Mouse (Mus musculus): ENCODE results near the gene Adpgk. TPM values are rescaled to one million over a fixed set of nuclear protein-coding genes. Genes with fewer than 3 reads are reported as not detected.

Gene Adpgk
- total and polyA plus RNA-seq, 3 experiments: 26.2 to 29.8 TPM; not detected in 1

DNA sequence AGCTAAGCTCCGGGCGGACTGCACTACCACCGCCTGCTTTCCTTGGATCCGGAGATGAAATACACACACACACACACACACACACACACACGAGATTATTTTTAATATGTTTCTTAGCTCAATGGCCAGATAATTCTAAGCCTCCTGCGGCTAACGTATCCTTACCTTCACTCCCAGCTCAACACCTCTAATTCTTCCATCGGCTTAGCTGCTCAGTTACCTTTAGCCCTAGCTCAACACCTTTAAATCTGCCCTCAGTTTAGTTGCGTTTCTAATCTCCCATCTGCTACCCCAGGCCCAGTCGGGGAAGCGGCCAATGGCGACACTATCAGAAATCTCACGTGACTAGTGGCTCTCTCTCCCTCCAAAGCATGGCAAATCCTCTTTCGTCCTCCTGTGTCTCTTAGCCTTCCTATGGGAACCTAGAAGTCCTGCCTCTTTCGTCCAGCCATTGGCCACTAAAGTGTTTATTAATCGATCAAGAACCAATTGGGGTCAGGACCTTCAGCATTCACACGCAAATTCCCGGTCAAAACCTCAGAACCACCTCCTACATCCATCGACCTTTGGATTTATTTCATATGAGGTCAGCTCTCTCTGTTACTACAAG lies 16.4 kb upstream of the Adpgk start:
- TF ChIP-seq GABPA (IDR thresholded peaks at IDR 0.05; ENCODE audit: low read depth, low read length): no peak
- no peak for TF ChIP-seq USF1 (IDR thresholded peaks at IDR 0.05; ENCODE audit: low read depth, low read length)
- no peak for TF ChIP-seq ELF1 (IDR thresholded peaks at IDR 0.05; ENCODE audit: low read depth, low read length)
- TF ChIP-seq SMC3 (IDR thresholded peaks at IDR 0.05; ENCODE audit: low read depth, low read length): no peak
- Histone ChIP-seq H3K27me3 (ENCODE audit: control insufficient read depth in 1 of 2, insufficient read depth in 2 of 2, low read length in 2 of 2) (no peaks in the 10 kb centered on the region), H3K27ac (ENCODE audit: control insufficient read depth, low read depth, low read length) (no peak overlapping the region), H3K79me2 (ENCODE audit: control insufficient read depth, insufficient read depth, low read length, poor library complexity) (no peaks in the 10 kb centered on the region), H3K36me3 (ENCODE audit: control insufficient read depth in 1 of 2, insufficient read depth in 2 of 2, low read length in 2 of 2) (no peaks in the 10 kb centered on the region; a peak in 1 of 4 replicates), H3K9me3 (replicated peaks; ENCODE audit: insufficient read depth, low read length) (no peaks in the 10 kb centered on the region), H3K9ac (ENCODE audit: control insufficient read depth, low read depth, low read length, poor library complexity, severe bottlenecking) (no peak overlapping the region), H3K4me3 (ENCODE audit: control insufficient read depth in 1 of 2, insufficient read depth in 1 of 2, low read depth in 2 of 2, low read length in 2 of 2) (no peak overlapping the region), H3K4me1 (ENCODE audit: control insufficient read depth in 1 of 2, insufficient read depth in 2 of 2, low read length in 2 of 2) (peaks cover 0 to 9% of the 10 kb centered on the region in 2 experiments; a peak in 3 of 4 replicates)
- no peak for DNase-seq (ENCODE audit: low read depth, low spot score)

- H3K9me3 ChIP-seq (replicated peaks; ENCODE audit: insufficient read depth, low read length): no peaks in the 10 kb centered on the region
- no peak overlapping the region for H3K9ac ChIP-seq (ENCODE audit: control insufficient read depth, low read depth, low read length, poor library complexity, severe bottlenecking)
- TF ChIP-seq GATA1 (IDR thresholded peaks at IDR 0.05; ENCODE audit: low read depth, low read length) (no peak), RAD21 (IDR thresholded peaks at IDR 0.05; ENCODE audit: low read depth, low read length) (no peak), EP300 (IDR thresholded peaks at IDR 0.05; ENCODE audit: low read depth in 1 of 2, low read length in 2 of 2) (no peak), CHD2 (IDR thresholded peaks at IDR 0.05; ENCODE audit: low read length) (no peak), NELFE (IDR thresholded peaks at IDR 0.05; ENCODE audit: low read depth, low read length) (no peak), NRF1 (IDR thresholded peaks at IDR 0.05; ENCODE audit: insufficient read depth, low read depth, low read length, poor library complexity, severe bottlenecking) (no peak), MAX (IDR thresholded peaks at IDR 0.05; ENCODE audit: low read length) (no peak), USF2 (IDR thresholded peaks at IDR 0.05; ENCODE audit: borderline replicate concordance in 1 of 2, insufficient read depth in 1 of 2, low read depth in 1 of 2, low read length in 2 of 2) (no peak)
- H3K4me3 ChIP-seq (ENCODE audit: control insufficient read depth in 1 of 2, insufficient read depth in 1 of 2, low read depth in 2 of 2, low read length in 2 of 2): no peak overlapping the region
- H3K79me2 ChIP-seq (ENCODE audit: control insufficient read depth, insufficient read depth, low read length, poor library complexity): no peaks in the 10 kb centered on the region
- no peak for DNase-seq (ENCODE audit: low read depth, low spot score)
- peaks cover 3 to 14% of the 10 kb centered on the region in 2 experiments; a peak in 3 of 4 replicates for H3K4me1 ChIP-seq (ENCODE audit: control insufficient read depth in 1 of 2, insufficient read depth in 2 of 2, low read length in 2 of 2)
- no peak overlapping the region for H3K27ac ChIP-seq (ENCODE audit: control insufficient read depth, low read depth, low read length)
- no peaks in the 10 kb centered on the region; a peak in 1 of 4 replicates for H3K36me3 ChIP-seq (ENCODE audit: control insufficient read depth in 1 of 2, insufficient read depth in 2 of 2, low read length in 2 of 2)
- no peaks in the 10 kb centered on the region for H3K27me3 ChIP-seq (ENCODE audit: control insufficient read depth in 1 of 2, insufficient read depth in 2 of 2, low read length in 2 of 2)
These were observed 13.2 kb upstream of the Adpgk start for GRCm38 (mm10) chr9:59278199-59278598.

- Histone ChIP-seq H3K27me3 (ENCODE audit: control insufficient read depth in 1 of 2, insufficient read depth in 2 of 2, low read length in 2 of 2) (no peaks in the 10 kb centered on the region), H3K36me3 (ENCODE audit: control insufficient read depth in 1 of 2, insufficient read depth in 2 of 2, low read length in 2 of 2) (no peaks in the 10 kb centered on the region; a peak in 1 of 4 replicates), H3K9me3 (replicated peaks; ENCODE audit: insufficient read depth, low read length) (no peaks in the 10 kb centered on the region), H3K27ac (ENCODE audit: control insufficient read depth, low read depth, low read length) (no peak overlapping the region), H3K4me1 (ENCODE audit: control insufficient read depth in 1 of 2, insufficient read depth in 2 of 2, low read length in 2 of 2) (peaks cover 3 to 14% of the 10 kb centered on the region in 2 experiments; a peak in 3 of 4 replicates), H3K9ac (ENCODE audit: control insufficient read depth, low read depth, low read length, poor library complexity, severe bottlenecking) (no peak overlapping the region), H3K79me2 (ENCODE audit: control insufficient read depth, insufficient read depth, low read length, poor library complexity) (no peaks in the 10 kb centered on the region), H3K4me3 (ENCODE audit: control insufficient read depth in 1 of 2, insufficient read depth in 1 of 2, low read depth in 2 of 2, low read length in 2 of 2) (no peak overlapping the region)
- peak; percentile 52 for DNase-seq (ENCODE audit: low read depth, low spot score)
- TF ChIP-seq HCFC1 (IDR thresholded peaks at IDR 0.05; ENCODE audit: low read depth, low read length) (no peak), NELFE (IDR thresholded peaks at IDR 0.05; ENCODE audit: low read depth, low read length) (no peak), ZNF384 (IDR thresholded peaks at IDR 0.05; ENCODE audit: low read depth, low read length) (no peak), ZKSCAN1 (IDR thresholded peaks at IDR 0.05; ENCODE audit: low read depth, low read length) (no peak), E2F4 (IDR thresholded peaks at IDR 0.05; ENCODE audit: borderline replicate concordance, low read depth, low read length) (no peak), CHD1 (IDR thresholded peaks at IDR 0.05; ENCODE audit: low read depth, low read length) (no peak), ZMIZ1 (IDR thresholded peaks at IDR 0.05; ENCODE audit: low read depth, low read length) (no peak)
These were observed 12.7 kb upstream of the Adpgk start for GRCm38 (mm10) chr9:59278694-59279093.
